Mouse (Mus musculus) MEL (cell line): ENCODE results near the gene Arl8a. TPM values are rescaled to one million over a fixed set of nuclear protein-coding genes. Genes with fewer than 3 reads are reported as not detected.

Experiments
- DNase-seq: peaks from one replicate; pipeline ENCODE4 v3.0.0; 2011; ENCODE audit warnings: low read depth, low spot score
- H3K27ac ChIP-seq: 2 replicates; pipeline ENCODE4 v1.5.1; 2012; ENCODE audit warnings: low read depth, mild to moderate bottlenecking, control low read depth, low read length, moderate library complexity; ENCODE audit not compliant: control insufficient read depth
- H3K27me3 ChIP-seq, 2 experiments: fragments of 150-350 bp in 1 of 2; sonication (generic) in 1 of 2; 2 replicates each; pipeline ENCODE4 v1.6.1; 2012; ENCODE audit warnings: low read length in 2 of 2, mild to moderate bottlenecking in 2 of 2, improper control_type of control experiment in 1 of 2, moderate library complexity in 1 of 2; ENCODE audit not compliant: insufficient read depth in 2 of 2, control insufficient read depth in 1 of 2
- H3K36me3 ChIP-seq, 2 experiments: 2 replicates each; pipeline ENCODE4 v1.6.1; 2012 to 2014; ENCODE audit warnings: low read length in 2 of 2, improper control_type of control experiment in 1 of 2, inconsistent platforms in 1 of 2, mild to moderate bottlenecking in 1 of 2; ENCODE audit not compliant: insufficient read depth in 2 of 2, control insufficient read depth in 1 of 2
- H3K4me1 ChIP-seq, 2 experiments: fragments of 150-350 bp in 1 of 2; sonication (generic) in 1 of 2; 2 replicates each; pipeline ENCODE4 v1.6.1; 2012; ENCODE audit warnings: low read length in 2 of 2, improper control_type of control experiment in 1 of 2, mild to moderate bottlenecking in 1 of 2; ENCODE audit not compliant: insufficient read depth in 2 of 2, control insufficient read depth in 1 of 2
- H3K4me3 ChIP-seq, 2 experiments: fragments of 150-350 bp in 1 of 2; sonication (generic) in 1 of 2; 2 replicates each; pipeline ENCODE4 v1.5.1; 2012; ENCODE audit warnings: low read depth in 2 of 2, low read length in 2 of 2, mild to moderate bottlenecking in 2 of 2, moderate library complexity in 2 of 2, control low read depth in 1 of 2, improper control_type of control experiment in 1 of 2; ENCODE audit not compliant: control insufficient read depth in 1 of 2, insufficient read depth in 1 of 2
- H3K79me2 ChIP-seq: 2 replicates; pipeline ENCODE4 v1.6.1; 2012; ENCODE audit warnings: mild to moderate bottlenecking, low read length, moderate library complexity; ENCODE audit not compliant: control insufficient read depth, poor library complexity, insufficient read depth
- H3K9ac ChIP-seq: 2 replicates; pipeline ENCODE4 v1.6.1; 2012; ENCODE audit warnings: low read depth, mild to moderate bottlenecking, control low read depth, low read length, moderate library complexity; ENCODE audit not compliant: control insufficient read depth, poor library complexity, severe bottlenecking
- H3K9me3 ChIP-seq: fragments of 150-350 bp; sonication (generic); replicated peaks from 2 replicates; pipeline ENCODE4 v1.6.1; 2012; ENCODE audit warnings: mild to moderate bottlenecking, low read length, improper control_type of control experiment, moderate library complexity; ENCODE audit not compliant: insufficient read depth
- BHLHE40 ChIP-seq: IDR thresholded peaks from 2 replicates; pipeline ENCODE4 v1.6.1; 2012; ENCODE audit warnings: low read depth, mild to moderate bottlenecking, inconsistent platforms, low read length, improper control_type of control experiment, borderline replicate concordance
- CTCF ChIP-seq, 3 experiments: IDR thresholded peaks in 2 of 3; conservative IDR thresholded peaks in 1 of 3; 2 replicates each; pipeline ENCODE4 v1.5.1; 2011 to 2012; ENCODE audit warnings: low read length in 3 of 3, low read depth in 2 of 3, mild to moderate bottlenecking in 2 of 3, improper control_type of control experiment in 1 of 3, inconsistent platforms in 1 of 3, mixed read lengths in 1 of 3, moderate library complexity in 1 of 3; ENCODE audit not compliant: control insufficient read depth in 1 of 3, insufficient read depth in 1 of 3, poor library complexity in 1 of 3, severe bottlenecking in 1 of 3
- ETS1 ChIP-seq: IDR thresholded peaks from 2 replicates; pipeline ENCODE4 v1.6.1; 2012; ENCODE audit warnings: low read depth, mild to moderate bottlenecking, inconsistent platforms, low read length, improper control_type of control experiment, moderate library complexity
- GATA1 ChIP-seq: IDR thresholded peaks from 2 replicates; pipeline ENCODE4 v1.6.1; 2011; ENCODE audit warnings: low read depth, low read length, improper control_type of control experiment
- JUND ChIP-seq: IDR thresholded peaks from 2 replicates; pipeline ENCODE4 v1.6.1; 2011; ENCODE audit warnings: low read depth, mild to moderate bottlenecking, improper control_type of control experiment, low read length
- MXI1 ChIP-seq: IDR thresholded peaks from 2 replicates; pipeline ENCODE4 v1.6.1; 2011; ENCODE audit warnings: mild to moderate bottlenecking, low read depth, low read length, improper control_type of control experiment
- MYC ChIP-seq: IDR thresholded peaks from 2 replicates; pipeline ENCODE4 v1.6.1; 2011; ENCODE audit warnings: low read depth, mild to moderate bottlenecking, low read length, improper control_type of control experiment, moderate library complexity
- NELFE ChIP-seq: IDR thresholded peaks from 2 replicates; pipeline ENCODE4 v1.6.1; 2011; ENCODE audit warnings: low read depth, low read length, improper control_type of control experiment
- NRF1 ChIP-seq: IDR thresholded peaks from 2 replicates; pipeline ENCODE4 v1.6.1; 2014; ENCODE audit warnings: low read depth, mild to moderate bottlenecking, inconsistent platforms, low read length, improper control_type of control experiment, moderate library complexity; ENCODE audit not compliant: poor library complexity, insufficient read depth, severe bottlenecking
- POLR2A ChIP-seq, 2 experiments: IDR thresholded peaks; 2 replicates each; pipeline ENCODE4 v1.6.1; 2011 to 2012; ENCODE audit warnings: low read length in 2 of 2, mild to moderate bottlenecking in 2 of 2, control low read depth in 1 of 2, improper control_type of control experiment in 1 of 2, low read depth in 1 of 2, moderate library complexity in 1 of 2; ENCODE audit not compliant: control insufficient read depth in 1 of 2, insufficient read depth in 1 of 2, poor library complexity in 1 of 2
- POLR2AphosphoS5 ChIP-seq: IDR thresholded peaks from 2 replicates; pipeline ENCODE4 v1.6.1; 2012; ENCODE audit warnings: low read depth, borderline replicate concordance, mild to moderate bottlenecking, inconsistent platforms, low read length, moderate library complexity, mixed read lengths
- RCOR1 ChIP-seq: IDR thresholded peaks from 2 replicates; pipeline ENCODE4 v1.6.1; 2012; ENCODE audit warnings: low read depth, mild to moderate bottlenecking, inconsistent platforms, low read length, improper control_type of control experiment
- TBP ChIP-seq: IDR thresholded peaks from 2 replicates; pipeline ENCODE4 v1.8.0; 2011; ENCODE audit warnings: low read depth, low read length, improper control_type of control experiment
- TCF12 ChIP-seq: IDR thresholded peaks from 2 replicates; pipeline ENCODE4 v1.6.1; 2014; ENCODE audit warnings: low read depth, mild to moderate bottlenecking, inconsistent platforms, low read length, improper control_type of control experiment, moderate library complexity
- UBTF ChIP-seq: IDR thresholded peaks from 2 replicates; pipeline ENCODE4 v1.6.1; 2012; ENCODE audit warnings: low read depth, mild to moderate bottlenecking, inconsistent platforms, low read length, improper control_type of control experiment, moderate library complexity, borderline replicate concordance; ENCODE audit not compliant: insufficient read depth
- ZC3H11A ChIP-seq: IDR thresholded peaks from 2 replicates; pipeline ENCODE4 v1.6.1; 2012; ENCODE audit warnings: low read depth, mild to moderate bottlenecking, inconsistent platforms, low read length, improper control_type of control experiment
- ZMIZ1 ChIP-seq: IDR thresholded peaks from 2 replicates; pipeline ENCODE4 v1.6.1; 2012; ENCODE audit warnings: low read depth, mild to moderate bottlenecking, inconsistent platforms, low read length, improper control_type of control experiment, moderate library complexity
- ZNF384 ChIP-seq: IDR thresholded peaks from 2 replicates; pipeline ENCODE4 v1.6.1; 2012; ENCODE audit warnings: low read depth, mild to moderate bottlenecking, inconsistent platforms, low read length, improper control_type of control experiment
- polyA plus RNA-seq, 2 experiments: library from polyadenylated mRNA; stranded (reverse) in 1 of 2; unstranded in 1 of 2; fragments of >175 nt in 1 of 2; fragments of >200 nt in 1 of 2; gene quantifications; 2 replicates each; pipeline versions ENCODE4 v1.2.1 to v1.2.4; 2012; ENCODE audit warnings: low replicate concordance in 2 of 2, low read depth in 1 of 2; ENCODE audit not compliant: insufficient read length in 2 of 2, insufficient read depth in 1 of 2, missing spikeins in 1 of 2
- total RNA-seq: library from RNA; depleted of rRNA; stranded (reverse); fragments of 300-350 nt; gene quantifications from 2 replicates; pipeline ENCODE4 v1.2.3, GENCODE M21; 2012

Gene Arl8a
- total and polyA plus RNA-seq, 3 experiments, result 8.0 to 47.7 TPM; not detected in 1

DNA sequence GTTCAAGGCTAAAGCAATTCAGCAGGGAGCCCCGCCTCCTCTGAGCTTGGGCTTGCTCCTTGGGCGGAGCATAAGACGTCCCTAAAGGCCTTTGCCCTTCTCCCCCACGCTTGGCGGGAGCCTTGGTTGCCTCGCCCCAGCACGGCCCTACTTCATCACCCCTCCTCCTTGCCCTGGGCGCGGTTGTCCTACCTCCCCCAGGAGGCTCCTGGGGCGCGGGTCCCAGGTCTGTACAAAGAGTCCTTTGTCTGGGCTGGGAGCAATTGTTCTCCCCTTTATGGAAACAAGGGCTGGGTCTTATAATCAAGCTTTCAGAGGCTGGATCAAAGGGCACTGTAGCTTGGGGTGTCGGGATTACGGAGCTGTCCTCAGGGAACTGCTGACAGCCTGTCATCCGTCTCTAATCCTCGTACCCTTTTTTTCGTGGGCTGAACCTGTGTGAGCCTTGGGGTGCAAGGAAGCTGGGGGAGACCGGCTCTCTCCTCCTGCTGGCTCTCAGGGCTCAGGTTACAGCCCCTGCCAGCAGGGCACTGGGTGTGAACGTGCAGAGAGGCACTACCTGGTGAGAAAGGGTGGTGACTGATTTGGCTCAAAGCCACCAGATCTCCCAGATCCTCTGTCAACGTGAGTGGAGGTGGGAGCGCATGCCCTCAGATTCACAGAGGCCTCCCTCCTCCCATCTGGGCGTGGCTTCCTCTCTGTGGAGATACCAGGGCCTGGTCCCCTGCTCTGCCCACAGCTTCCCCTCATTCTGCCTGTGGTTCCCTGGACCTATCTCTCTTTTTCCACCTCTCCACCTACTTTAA is 52.6 kb downstream of the Arl8a start:
- peak overlapping the region; percentile 51 for H3K9ac ChIP-seq
- no peaks in the 10 kb centered on the region for H3K27me3 ChIP-seq
- peak; percentile 81 for DNase-seq
- TF ChIP-seq ZMIZ1, result 0 out of 2 replicates have a peak, but pooled peaks have one; percentile 37
- 0 out of 2 replicates have a peak, but pooled peaks have one; percentile 23 for TF ChIP-seq GATA1
- TF ChIP-seq BHLHE40, result peak; percentile 66; the same call in 1 of the 2 replicates
- TF ChIP-seq TCF12, result peak; percentile 32; the same call in 1 of the 2 replicates
- peak; percentile 49; the same call in 1 of the 2 replicates for TF ChIP-seq ETS1
- TF ChIP-seq POLR2A (IDR thresholded peaks at IDR 0.05; ENCODE audit: control insufficient read depth in 1 of 2, insufficient read depth in 1 of 2, low read depth in 1 of 2, low read length in 2 of 2, poor library complexity in 1 of 2), result peak in 1 of 2 experiments; percentile 37; a peak in 1 of 4 replicates
- TF ChIP-seq MYC, result peak; percentile 33; the same call in 1 of the 2 replicates
- peak; percentile 64 for TF ChIP-seq NRF1
- TF ChIP-seq ZNF384, result peak; percentile 47; the same call in 1 of the 2 replicates
- TF ChIP-seq CTCF (IDR thresholded peaks at IDR 0.05 in 2 of 3, conservative IDR thresholded peaks at IDR 0.05 in 1 of 3; ENCODE audit: control insufficient read depth in 1 of 3, insufficient read depth in 1 of 3, low read depth in 2 of 3, low read length in 3 of 3, poor library complexity in 1 of 3, severe bottlenecking in 1 of 3), result no peak
- TF ChIP-seq MXI1, result peak; percentile 55
- no peak for TF ChIP-seq ZC3H11A
- 0 out of 2 replicates have a peak, but pooled peaks have one; percentile 14 for TF ChIP-seq TBP
- TF ChIP-seq POLR2AphosphoS5, result no peak
- H3K4me1 ChIP-seq, result peaks cover 3 to 21% of the 10 kb centered on the region in 2 experiments
- no peaks in the 10 kb centered on the region for H3K79me2 ChIP-seq
- no peak overlapping the region for H3K27ac ChIP-seq
- peak overlapping the region; percentile 23 to 66 for H3K4me3 ChIP-seq
- peaks cover 0 to 6% of the 10 kb centered on the region in 2 experiments; a peak in 2 of 4 replicates for H3K36me3 ChIP-seq
- no peaks in the 10 kb centered on the region for H3K9me3 ChIP-seq

DNA sequence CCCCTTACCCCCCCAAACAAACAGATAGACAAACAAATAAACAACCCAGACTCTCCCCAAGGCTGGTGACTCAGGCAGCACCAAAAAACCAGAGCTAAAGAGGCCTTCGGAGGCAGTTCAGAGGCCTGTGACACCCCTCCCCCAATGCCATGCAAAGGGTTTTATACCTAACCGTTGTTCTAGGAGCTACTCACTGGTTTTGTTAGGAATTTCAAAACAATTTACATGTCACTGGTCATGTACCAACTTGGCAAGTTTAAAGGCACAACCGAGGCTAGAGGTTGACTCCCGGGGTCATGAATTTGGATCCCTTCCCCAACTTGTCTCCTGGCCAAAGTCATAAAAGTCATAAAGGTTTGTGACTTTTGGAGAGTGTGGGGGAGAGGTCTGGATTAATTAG is 53.8 kb downstream of the Arl8a start:
- no peaks in the 10 kb centered on the region for H3K79me2 ChIP-seq
- TF ChIP-seq GATA1 (no peak), ZC3H11A (no peak), RCOR1 (no peak), JUND (no peak), BHLHE40 (no peak), UBTF (no peak), NELFE (no peak), ZMIZ1 (no peak), ETS1 (no peak), MYC (no peak)
- TF ChIP-seq, all 39 proteins: peak for 0
- no peak for DNase-seq
- no peak overlapping the region for H3K4me3 ChIP-seq
- peaks cover 0 to 9% of the 10 kb centered on the region in 2 experiments; a peak in 2 of 4 replicates for H3K36me3 ChIP-seq
- peaks cover 5 to 28% of the 10 kb centered on the region in 2 experiments for H3K4me1 ChIP-seq
- H3K27me3 ChIP-seq, result no peaks in the 10 kb centered on the region
- no peaks in the 10 kb centered on the region for H3K9me3 ChIP-seq
- H3K9ac ChIP-seq, result no peak overlapping the region
- H3K27ac ChIP-seq, result no peak overlapping the region
